Mouse (Mus musculus): ENCODE measurements around the gene Slc1a1.

The Slc1a1 gene

DNA sequence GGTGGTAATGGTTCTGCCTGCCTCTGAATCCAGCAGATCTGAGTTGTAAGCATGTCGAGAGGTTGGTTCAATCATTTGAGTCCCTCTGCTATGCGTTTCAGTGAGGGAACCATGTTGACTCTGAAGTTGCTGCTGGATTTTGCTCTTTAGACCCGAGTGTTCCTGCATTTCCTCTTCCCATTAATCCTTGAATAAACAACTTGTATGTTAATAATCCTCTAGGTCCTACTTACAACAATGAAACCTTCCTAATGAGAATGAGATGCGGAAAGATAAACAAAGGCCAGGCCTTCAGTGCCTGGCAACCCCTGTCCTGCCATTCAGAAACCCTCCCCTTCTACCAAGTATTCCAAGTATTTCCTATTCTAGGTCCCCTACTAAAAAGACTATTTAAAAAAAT, 81.6 kb downstream of the Slc1a1 start:
- no peak for DNase-seq (ENCODE audit: low spot score)

DNA sequence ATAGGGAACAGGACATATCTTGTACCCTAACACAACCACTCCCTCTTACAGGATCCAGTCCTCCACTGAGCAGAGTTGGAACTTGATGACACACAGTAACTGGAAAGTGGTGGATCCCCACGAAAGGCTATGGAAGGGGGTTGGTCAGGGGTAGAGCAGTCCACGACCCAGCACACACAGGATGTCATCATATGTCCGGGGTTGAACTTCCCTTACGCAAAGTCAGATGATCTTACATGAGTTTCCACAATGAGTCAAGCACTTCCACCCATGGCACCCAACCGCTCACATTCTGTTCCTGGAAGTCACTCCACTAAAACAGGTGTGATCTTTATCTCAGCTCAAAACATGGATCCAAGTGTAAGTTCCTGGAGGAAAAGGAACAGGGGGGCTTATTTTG, 83.0 kb downstream of the Slc1a1 start:
- no peak for DNase-seq (ENCODE audit: low spot score)

DNA sequence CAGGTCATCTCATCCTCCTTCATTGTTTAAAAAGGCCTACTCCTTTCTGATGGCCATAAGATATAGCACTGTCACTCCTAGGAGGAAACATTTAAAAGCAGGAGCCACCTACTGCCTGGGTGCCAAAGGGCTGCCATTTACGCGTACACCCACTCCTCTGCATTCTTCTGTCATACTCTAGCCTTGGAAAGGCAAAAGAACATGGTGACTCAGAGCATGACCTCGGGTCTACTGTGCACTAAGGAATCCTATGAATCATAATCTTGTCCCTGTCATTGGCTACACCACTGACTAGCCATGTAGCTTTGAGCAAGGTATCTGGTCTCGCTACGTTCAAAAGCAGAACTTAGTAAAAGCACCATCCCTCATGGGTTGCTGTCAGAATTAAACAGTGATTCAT, 91.5 kb downstream of the Slc1a1 start:
- no peak for DNase-seq (ENCODE audit: low spot score)

DNA sequence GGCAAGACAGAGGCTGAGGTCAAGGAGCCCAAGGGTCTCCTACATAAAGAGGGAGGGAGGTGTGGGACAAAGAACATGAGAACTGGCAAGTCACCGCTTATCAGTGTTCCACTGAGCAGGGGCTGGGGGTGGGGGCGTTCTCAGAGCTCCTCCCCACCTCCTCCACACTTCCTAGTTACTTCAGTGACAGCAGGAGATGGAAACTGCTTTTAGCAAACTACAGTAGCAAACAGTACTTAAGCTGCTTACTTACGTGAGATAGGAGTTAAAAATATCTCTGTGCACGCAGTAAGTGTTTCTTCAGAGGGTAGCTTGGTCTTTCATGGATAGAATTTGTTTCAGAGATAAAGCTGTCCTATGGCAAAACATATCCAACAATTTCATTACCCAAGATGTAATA, 92.5 kb downstream of the Slc1a1 start:
- no peak for DNase-seq (ENCODE audit: low spot score)

DNA sequence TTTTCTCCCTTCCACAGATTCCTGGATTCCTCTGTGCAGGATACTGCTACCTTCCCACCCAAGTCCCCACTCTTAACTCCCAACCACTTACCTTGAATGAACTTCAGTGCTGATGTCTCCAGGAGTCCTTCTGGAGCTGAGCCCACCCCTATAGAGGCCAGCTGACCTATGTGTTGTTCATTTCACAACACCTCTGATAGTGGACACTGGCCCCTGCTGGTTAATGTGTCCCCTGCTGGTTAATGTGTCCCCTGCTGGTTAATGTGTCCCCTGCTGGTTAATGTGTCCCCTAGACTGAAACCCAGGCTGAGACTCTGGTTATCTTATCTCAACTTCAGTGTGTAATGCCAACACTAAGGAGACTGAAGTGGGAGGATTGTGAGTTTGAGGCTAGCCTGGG, 94.2 kb downstream of the Slc1a1 start:
- no peak for DNase-seq (ENCODE audit: low spot score)

DNA sequence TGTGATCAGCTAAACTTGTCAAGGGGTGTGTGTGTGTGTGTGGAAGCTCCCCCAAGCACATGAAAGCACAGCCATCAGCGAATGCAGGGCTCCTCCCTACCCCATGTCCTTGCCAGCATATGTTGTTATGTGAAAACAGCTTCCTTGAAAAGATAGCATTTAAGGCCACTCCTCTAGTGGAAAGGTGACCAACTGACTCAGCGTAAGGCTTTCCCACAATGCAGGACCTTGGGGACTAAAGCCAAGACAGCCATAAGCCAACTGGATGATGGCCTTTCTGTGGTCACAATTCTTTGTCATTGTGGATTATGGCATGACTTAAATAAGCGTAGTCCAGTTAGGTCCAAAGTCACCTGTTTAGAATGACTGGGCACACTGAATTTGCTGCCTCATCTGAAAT, 100.0 kb downstream of the Slc1a1 start:
- no peak for DNase-seq (ENCODE audit: low spot score)

DNA sequence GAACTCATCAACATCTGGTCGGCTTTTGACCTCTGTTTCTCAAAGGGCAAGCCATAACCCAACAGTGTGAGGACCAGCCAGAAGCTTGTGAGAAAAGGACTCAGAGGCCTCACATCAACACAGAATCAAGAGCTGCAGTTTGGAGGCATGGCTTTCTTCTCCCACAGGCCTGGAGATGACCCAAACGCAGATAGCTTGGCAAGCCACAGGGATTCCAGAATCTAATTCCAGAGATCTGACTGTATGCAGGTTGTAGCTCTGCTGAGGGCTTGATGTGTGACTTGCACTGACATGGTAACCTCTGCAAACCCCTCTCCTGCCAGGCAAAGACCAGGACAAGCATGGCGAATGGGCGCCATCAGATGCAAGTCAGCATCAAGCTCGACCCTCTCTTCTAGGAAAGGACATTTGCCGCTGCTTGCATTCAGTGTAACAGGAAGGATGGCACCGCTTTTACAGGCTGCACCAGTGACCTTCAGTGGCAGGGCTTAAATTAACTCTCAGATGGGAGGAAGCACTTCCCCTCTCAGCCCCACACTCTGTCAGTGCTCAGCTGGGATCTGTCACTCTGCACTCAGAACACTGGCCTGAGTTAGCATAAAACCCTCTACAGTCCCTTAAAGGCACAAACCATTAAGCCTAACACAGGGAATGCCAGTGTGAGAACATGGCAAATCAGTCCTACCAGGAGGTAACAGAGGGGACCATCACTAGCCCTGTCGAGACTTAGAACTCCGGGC, 105.5 kb downstream of the Slc1a1 start:
- DNase-seq (ENCODE audit: low spot score): no peak

DNA sequence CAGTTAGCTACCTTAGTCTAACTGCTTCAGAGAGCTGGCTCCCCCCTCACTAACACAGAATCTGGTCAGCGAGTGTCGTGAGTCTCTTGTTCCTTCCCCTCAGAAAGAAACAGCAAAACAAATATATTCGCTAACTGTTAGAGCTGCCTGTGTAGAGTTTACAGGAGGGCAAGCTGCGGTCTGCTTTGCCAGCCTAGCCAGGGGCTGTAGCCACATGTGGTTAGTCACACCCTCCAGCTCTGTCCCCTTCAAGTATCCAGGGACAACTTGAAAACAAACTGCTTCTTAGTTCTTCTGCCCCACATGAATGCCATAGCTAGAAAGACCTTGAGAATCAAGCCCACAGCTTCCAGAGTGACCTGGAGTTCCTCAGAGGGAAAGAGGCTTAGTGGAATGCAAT, 106.4 kb downstream of the Slc1a1 start:
- no peak for DNase-seq (ENCODE audit: low spot score)

DNA sequence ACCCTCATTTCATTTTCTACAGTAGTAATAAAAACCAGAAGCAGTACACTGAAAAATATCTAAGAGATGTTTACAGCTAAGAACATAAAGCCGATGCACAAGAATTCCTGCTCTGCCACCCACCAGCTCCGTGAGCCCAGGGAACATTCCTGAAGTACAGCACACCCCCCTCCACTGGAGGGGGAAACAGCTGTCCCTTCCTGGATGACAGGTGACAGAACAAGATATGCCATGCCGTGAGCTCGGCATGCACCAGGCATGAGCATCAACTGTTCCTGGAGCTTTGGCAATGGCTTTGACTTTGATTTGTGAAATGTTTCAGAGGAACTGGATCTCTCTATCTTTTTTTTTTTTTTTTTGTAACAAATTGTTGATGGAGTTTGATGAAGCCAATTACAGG, 111.9 kb downstream of the Slc1a1 start:
- DNase-seq (ENCODE audit: low spot score): no peak

DNA sequence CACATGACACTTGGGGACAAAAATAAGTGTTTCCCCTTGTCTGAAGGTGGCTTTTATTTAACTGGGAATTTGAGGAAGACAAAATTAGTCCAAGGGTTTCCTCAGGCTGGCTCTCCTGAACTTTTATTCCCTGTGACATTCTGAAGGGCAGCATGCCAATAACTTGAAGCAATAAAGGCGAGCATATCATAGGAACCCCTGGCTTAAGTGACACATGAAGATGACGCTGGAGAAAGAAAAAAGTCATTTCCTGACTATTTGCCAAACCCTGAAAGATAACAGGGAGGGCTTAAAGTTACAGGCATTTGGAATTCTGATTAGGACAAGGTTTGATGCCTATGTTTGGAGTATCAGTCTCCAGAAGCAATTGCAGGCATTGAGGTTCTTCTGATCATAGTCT, 112.5 kb downstream of the Slc1a1 start:
- DNase-seq (ENCODE audit: low spot score): no peak

DNA sequence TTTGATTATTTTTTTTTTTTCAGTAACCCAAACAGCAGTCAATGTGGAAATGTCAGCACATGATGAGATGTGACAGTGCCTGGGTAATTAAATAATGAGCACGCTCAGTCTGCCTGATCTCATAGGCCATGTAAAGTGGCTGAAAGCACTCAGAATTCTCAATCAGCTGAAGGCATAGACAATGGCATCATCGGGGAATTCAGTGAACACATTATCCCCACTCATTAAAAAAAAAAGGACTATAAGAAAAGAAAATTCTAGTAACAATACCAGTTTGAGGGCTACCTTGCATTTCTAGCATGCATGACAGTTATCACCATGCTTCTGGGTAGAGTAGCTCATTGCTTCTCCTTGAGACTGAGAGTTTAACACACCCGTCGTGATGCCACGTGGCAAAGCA, 116.4 kb downstream of the Slc1a1 start:
- DNase-seq (ENCODE audit: low spot score): no peak

DNA sequence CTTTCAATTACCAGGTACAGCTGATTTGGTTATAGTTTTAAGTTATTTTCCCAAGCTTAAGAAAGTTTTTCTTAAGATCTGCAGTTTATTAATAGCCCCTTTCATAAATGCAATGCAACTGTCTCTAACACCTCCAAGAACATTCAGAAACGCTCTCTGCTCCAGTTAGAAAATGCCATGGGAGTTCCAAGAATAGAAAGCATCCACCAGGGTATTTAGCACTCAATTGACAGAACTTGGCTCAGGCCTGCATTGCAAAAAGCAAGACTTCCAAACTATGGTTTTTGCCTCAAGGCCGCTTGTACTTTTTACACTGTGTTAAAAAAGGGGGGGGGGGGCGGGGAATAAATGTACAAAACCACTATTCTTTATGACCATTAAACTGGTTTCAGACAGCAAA, 128.3 kb downstream of the Slc1a1 start:
- DNase-seq (ENCODE audit: low spot score): no peak

DNA sequence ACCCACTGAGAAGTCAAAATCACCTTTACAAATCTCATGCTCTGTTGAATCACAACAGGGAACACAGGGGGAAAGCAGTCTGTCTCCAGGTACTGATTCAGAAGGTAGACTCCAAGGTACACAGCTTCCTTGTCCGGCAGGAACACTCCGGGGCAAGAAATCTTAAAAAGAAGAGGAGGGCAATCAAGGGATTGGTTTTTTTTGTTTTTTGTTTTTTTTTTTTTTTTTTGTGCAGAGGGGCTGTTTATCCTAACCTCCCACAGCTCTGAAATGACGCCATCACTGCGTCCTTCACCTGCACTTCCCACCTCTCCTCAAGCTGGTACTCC, 128.6 kb downstream of the Slc1a1 start:
- no peak for DNase-seq (ENCODE audit: low spot score)

All from ovary, postnatal 10 days (tissue).